Mouse (Mus musculus) intestine, postnatal 0 days (tissue): ENCODE data around the gene Oprl1. TPM values are rescaled to one million over a fixed set of nuclear protein-coding genes. Genes with fewer than 3 reads are reported as not detected.

Source experiments
- ATAC-seq: fragments of 200-750 bp; cut with Nextera tagmentation; 2 replicates; pipeline ENCODE4 v1.8.0; 2017; ENCODE audit warnings: mild to moderate bottlenecking, moderate TSS enrichment, moderate library complexity
- H3K27ac ChIP-seq: fragments of 300-500 bp; sonication (generic); 2 replicates; pipeline ENCODE4 v1.5.1; 2014; ENCODE audit warnings: mild to moderate bottlenecking, low read depth, low read length, moderate library complexity
- H3K27me3 ChIP-seq: fragments of 300-500 bp; sonication (generic); replicated peaks from 2 replicates; pipeline ENCODE4 v1.6.1; 2014; ENCODE audit warnings: low read length, mixed read lengths; ENCODE audit not compliant: control insufficient read depth, insufficient read depth
- H3K36me3 ChIP-seq: fragments of 300-500 bp; sonication (generic); 2 replicates; pipeline ENCODE4 v1.6.1; 2014; ENCODE audit warnings: mild to moderate bottlenecking, moderate library complexity; ENCODE audit not compliant: control insufficient read depth, insufficient read depth
- H3K4me1 ChIP-seq: fragments of 300-500 bp; sonication (generic); replicated peaks from 2 replicates; pipeline ENCODE4 v1.6.1; 2014; ENCODE audit warnings: antibody characterized with exemption, low read length, mixed read lengths; ENCODE audit not compliant: control insufficient read depth, insufficient read depth
- H3K4me2 ChIP-seq: fragments of 300-500 bp; sonication (generic); replicated peaks from 2 replicates; pipeline ENCODE4 v1.6.1; 2014; ENCODE audit warnings: low read depth, mild to moderate bottlenecking, moderate library complexity
- H3K4me3 ChIP-seq: fragments of 300-500 bp; sonication (generic); 2 replicates; pipeline ENCODE4 v1.5.1; 2014; ENCODE audit warnings: low read depth, low read length
- H3K9ac ChIP-seq: fragments of 300-500 bp; sonication (generic); 2 replicates; pipeline ENCODE4 v1.6.1; 2014; ENCODE audit warnings: mild to moderate bottlenecking, low read depth, low read length
- H3K9me3 ChIP-seq: fragments of 300-500 bp; sonication (generic); 2 replicates; pipeline ENCODE4 v1.6.1; 2016; ENCODE audit warnings: mixed run types; ENCODE audit not compliant: control insufficient read depth
- CTCF ChIP-seq: sonication (generic); IDR thresholded peaks from 2 replicates; pipeline ENCODE4 v1.5.1; 2016; ENCODE audit warnings: low read depth, mild to moderate bottlenecking, control low read depth, antibody characterized with exemption, moderate library complexity
- WGBS: fragments of 180-500 bp; shearing (Covaris S2); extraction: QIAGEN DNeasy Blood & Tissue Kit; methylation state at CpG from one replicate; pipeline ENCODE4 v1.1.7; 2014; 5-methylcytosine and 5-hydroxymethylcytosine counted together
- polyA plus RNA-seq: library from polyadenylated mRNA; unstranded; fragments of >200 nt; fragmentation: Nextera tagmentation; extraction: Ambion mirVana; gene quantifications from 2 replicates; pipeline ENCODE4 v1.2.1, GENCODE M21; 2015

Oprl1 gene
- polyA plus RNA-seq = 0.64 and 0.78 TPM in 2 replicates

DNA sequence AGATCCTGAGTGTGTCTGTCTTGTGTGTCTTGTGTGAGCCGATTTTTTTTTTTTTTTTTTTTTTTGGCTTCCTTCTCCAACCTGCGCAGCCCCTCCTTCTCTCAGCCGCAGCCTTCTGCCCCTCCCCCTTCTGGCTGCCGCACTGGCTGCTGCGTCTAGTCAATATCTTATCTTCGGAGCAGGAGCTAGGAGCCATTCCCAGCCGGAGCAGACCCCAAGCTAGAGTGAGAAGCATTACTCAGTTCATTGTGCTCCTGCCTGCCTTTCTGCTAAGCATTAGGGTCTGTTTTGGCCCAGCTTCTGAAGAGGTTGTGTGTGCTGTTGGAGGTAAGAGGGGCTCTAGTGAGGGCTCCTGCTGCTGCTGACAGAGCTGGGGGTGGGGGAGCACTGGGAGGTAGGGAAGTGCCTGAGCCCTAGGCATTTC, at the start of gene Oprl1:
Gene Oprl1, plus strand, starts transcription at position 114 of the 424 bp plus-strand sequence.
- Histone ChIP-seq H3K4me3 (no peak within 1 kb of the TSS), H3K9ac (no peak within 1 kb of the TSS), H3K36me3 (no peaks in the 10 kb centered on the region), H3K27me3 (no peaks in the 10 kb centered on the region), H3K9me3 (no peaks in the 10 kb centered on the region), H3K4me2 (no peak within 1 kb of the TSS; the same call in 1 of the 2 replicates), H3K4me1 (no peaks in the 10 kb centered on the region), H3K27ac (no peak within 1 kb of the TSS)
- no peak for ATAC-seq
- no peak for TF ChIP-seq CTCF
- 1% methylated on average over 7 of the region's 7 CpGs for WGBS

DNA sequence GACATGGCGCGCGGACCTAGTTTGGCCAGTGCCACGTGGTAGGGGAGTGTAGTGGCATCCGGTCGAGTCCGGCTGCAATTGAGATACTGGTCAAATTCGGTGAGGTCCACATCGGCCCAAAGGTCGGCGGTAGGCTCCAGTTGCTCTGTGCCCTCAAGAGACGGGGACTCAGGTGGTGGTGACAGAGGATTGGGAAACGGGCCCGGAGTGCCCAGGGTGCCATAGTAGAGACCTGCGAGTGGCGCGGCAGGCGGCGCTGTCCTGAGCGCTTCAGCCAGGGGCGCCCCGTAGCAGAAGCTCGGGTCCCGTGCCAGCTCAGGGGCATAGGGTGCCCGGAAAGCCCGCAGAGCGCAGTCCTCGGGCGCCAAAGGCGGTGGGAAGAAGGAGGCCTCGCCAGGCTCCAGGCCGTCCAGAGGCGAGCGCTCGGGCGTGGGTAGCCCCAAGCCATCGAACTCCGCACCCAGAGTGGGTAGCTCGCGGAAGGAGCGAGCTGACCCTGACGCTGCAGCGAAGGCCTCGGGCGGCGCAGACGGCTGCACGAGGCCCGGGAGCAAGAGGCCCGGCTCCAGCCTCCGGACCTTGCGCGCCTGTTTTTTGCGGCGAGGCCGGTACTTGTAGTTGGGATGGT, 44.4 kb upstream of the Oprl1 start:
- Histone ChIP-seq H3K36me3 (no peaks in the 10 kb centered on the region; the same call in 1 of the 2 replicates), H3K27me3 (peaks cover 78% of the 10 kb centered on the region), H3K4me2 (peak overlapping the region; percentile 56), H3K27ac (no peak overlapping the region), H3K4me3 (peak overlapping the region; percentile 41), H3K9me3 (no peaks in the 10 kb centered on the region), H3K4me1 (no peaks in the 10 kb centered on the region), H3K9ac (peak overlapping the region; percentile 31)
- peak; percentile 29 for TF ChIP-seq CTCF
- WGBS = 5% methylated on average over 47 of the region's 56 CpGs
- ATAC-seq = no peak

DNA sequence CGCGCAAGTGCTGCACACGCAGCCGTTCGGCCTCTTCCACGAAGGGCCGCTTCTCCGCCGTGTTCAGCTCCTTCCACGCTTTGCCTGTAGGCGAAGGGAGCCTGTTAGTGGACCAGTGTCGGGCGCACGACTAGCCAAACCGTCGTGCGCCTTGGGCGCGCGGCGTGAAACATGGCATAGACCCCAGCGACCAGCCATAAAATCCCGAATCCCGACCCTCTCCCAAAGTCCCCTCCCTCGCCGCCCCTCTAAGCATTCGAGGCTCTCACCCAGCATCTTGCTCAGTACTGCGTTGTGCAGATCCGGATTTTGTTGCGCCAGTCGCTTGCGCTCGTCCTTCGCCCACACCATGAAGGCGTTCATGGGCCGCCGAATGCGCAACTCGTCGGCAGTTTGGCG, 43.9 kb upstream of the Oprl1 start:
- Histone ChIP-seq H3K27me3 (peaks cover 84% of the 10 kb centered on the region), H3K36me3 (no peaks in the 10 kb centered on the region; the same call in 1 of the 2 replicates), H3K4me1 (no peaks in the 10 kb centered on the region), H3K4me3 (peak overlapping the region; percentile 41), H3K4me2 (peak overlapping the region; percentile 56), H3K9ac (peak overlapping the region; percentile 31; the same call in 1 of the 2 replicates), H3K27ac (no peak overlapping the region), H3K9me3 (no peaks in the 10 kb centered on the region)
- under 1% methylated on average over 41 of the region's 41 CpGs for WGBS
- no peak for TF ChIP-seq CTCF
- ATAC-seq = no peak

DNA sequence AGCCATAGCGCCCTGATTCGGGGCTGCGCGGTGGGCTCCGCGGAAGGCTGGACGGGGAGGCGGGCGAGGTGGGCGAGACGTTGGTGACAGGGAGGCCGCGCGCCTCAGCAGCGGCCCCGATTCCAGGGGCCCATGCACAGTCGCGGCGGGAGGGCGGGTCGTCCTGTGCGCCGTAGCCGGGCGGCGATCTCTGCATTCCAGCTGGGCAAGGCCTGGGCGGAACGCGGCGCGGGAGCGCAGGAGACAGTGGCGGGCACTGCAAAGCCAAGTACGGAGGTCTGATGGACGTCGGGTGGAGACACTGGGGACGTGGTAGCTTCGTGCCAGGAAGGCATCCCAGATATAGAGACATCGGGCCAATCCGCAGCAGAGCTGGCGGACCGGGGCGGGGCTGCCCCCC, 43.5 kb upstream of the Oprl1 start, which contains the start of gene Sox18:
Gene Sox18, minus strand, starts transcription at position 315 of the 400 bp plus-strand sequence.
- H3K27ac ChIP-seq = no peak within 1 kb of the TSS
- ATAC-seq = peak; percentile 23; the same call in 1 of the 2 replicates
- H3K4me1 ChIP-seq = no peaks in the 10 kb centered on the region
- peak within 1 kb of the TSS; percentile 41 for H3K4me3 ChIP-seq
- H3K9me3 ChIP-seq = no peaks in the 10 kb centered on the region
- no peak for TF ChIP-seq CTCF
- H3K36me3 ChIP-seq = no peaks in the 10 kb centered on the region; the same call in 1 of the 2 replicates
- under 1% methylated on average over 42 of the region's 43 CpGs for WGBS
- peak within 1 kb of the TSS; percentile 31 for H3K9ac ChIP-seq
- peaks cover 87% of the 10 kb centered on the region for H3K27me3 ChIP-seq
- peak within 1 kb of the TSS; percentile 56 for H3K4me2 ChIP-seq

- Histone ChIP-seq H3K4me1 (no peaks in the 10 kb centered on the region), H3K4me2 (no peak overlapping the region), H3K27me3 (peaks cover 92% of the 10 kb centered on the region), H3K4me3 (no peak overlapping the region), H3K9me3 (no peaks in the 10 kb centered on the region), H3K36me3 (no peaks in the 10 kb centered on the region; the same call in 1 of the 2 replicates), H3K9ac (no peak overlapping the region), H3K27ac (no peak overlapping the region)
- 26% methylated on average over 7 of the region's 7 CpGs for WGBS
- ATAC-seq = no peak
- TF ChIP-seq CTCF = no peak
These were observed 42.8 kb upstream of the Oprl1 start for GRCm38 (mm10) chr2:181671984-181672383.

- Histone ChIP-seq H3K4me3 (no peak overlapping the region), H3K4me1 (no peaks in the 10 kb centered on the region), H3K27ac (no peak overlapping the region), H3K4me2 (no peak overlapping the region), H3K27me3 (peaks cover 81% of the 10 kb centered on the region), H3K9ac (no peak overlapping the region), H3K9me3 (no peaks in the 10 kb centered on the region), H3K36me3 (no peaks in the 10 kb centered on the region; the same call in 1 of the 2 replicates)
- WGBS = 40% methylated on average over 1 of the region's 1 CpGs
- no peak for ATAC-seq
- no peak for TF ChIP-seq CTCF
These were observed 41.3 kb upstream of the Oprl1 start for GRCm38 (mm10) chr2:181673501-181673900.
